Mouse (Mus musculus) thymus, postnatal 4 days (tissue): Measurements from ENCODE around the gene Usp42.

ENCODE experiments used
- DNase-seq: peaks from one replicate; pipeline ENCODE4 v3.0.0; 2021

Usp42 gene

DNA sequence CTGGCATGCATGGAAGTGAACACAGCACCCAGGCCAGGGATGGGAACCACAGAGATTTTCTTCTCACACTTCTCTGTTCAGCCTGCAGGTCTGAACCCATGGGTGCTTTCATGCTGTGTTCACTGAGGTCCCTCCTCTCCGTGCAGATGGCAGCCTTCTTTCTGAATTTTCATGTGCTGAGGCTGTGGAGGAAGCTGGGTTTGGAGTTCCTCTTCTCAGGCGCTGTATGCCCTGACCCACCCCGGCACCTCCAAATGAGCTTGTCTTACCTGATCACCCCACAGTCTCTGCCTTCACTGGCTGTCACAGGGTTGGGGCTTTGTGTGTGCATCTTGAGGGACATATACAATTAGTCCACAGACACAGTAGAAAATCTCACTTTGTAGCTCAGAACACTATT, 44.5 kb downstream of the Usp42 start:
- DNase-seq = no peak

DNA sequence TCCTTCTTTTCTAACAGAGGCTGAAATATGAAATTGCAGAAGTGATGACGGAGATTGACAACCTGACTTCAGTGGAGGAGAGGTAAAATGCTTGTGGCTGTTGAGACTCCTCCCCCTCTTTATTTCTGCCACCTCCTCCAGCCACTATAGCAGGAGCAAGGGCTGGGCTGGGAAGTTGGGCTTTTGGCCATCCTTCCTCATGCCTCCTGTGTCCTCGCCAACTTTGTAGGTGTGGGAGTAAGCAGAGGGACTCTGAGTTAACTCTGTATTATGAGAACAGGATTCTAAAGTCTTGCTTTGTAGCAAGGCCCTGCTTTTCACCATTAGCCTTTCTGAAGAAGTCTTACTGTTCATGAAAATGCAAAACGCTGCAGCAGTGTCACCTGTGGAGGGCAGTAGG, 45.6 kb downstream of the Usp42 start:
- no peak for DNase-seq

DNA sequence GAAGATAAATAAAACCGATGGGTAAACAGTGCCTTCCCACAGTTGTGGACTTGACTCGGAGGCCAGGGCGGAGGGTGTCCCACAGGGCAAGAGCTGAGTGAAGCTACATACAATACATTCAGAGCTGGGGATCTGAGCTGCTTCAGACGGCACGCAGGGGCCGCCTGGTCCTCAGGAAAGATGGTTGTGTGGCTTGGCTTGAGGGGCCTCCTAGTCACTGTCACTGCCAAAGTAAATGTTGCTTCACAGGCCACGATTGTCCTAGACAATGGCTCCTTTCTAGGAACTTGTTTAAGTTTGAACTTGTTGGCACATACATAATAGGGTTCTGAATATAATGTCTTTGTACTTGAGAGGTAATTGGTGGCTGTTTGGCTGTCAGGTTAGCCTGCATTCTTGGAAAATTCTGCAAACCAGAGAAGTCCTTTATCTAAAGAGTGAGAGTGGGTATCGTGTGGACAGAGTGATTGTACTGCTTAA, 47.1 kb downstream of the Usp42 start:
- DNase-seq = no peak

DNA sequence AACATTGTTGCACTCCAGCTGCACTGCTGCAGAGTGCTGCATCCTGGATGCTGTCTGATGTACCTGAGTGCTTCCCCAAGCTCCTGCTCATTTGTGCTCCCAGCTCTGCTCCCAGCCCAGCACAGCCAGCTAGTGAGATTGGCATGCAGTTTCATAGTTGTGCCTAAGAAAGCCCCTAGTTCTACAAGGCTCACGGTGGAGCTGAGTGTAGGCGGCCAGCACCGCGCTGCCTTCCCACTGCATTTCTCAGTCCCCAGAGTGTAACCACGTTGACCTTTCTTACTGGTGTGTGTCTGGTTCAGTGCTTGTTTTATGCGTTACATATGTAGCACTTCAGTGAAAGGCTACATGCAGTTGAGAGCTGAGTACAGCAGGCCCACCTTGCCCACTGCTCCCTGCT, 48.4 kb downstream of the Usp42 start:
- no peak for DNase-seq

DNA sequence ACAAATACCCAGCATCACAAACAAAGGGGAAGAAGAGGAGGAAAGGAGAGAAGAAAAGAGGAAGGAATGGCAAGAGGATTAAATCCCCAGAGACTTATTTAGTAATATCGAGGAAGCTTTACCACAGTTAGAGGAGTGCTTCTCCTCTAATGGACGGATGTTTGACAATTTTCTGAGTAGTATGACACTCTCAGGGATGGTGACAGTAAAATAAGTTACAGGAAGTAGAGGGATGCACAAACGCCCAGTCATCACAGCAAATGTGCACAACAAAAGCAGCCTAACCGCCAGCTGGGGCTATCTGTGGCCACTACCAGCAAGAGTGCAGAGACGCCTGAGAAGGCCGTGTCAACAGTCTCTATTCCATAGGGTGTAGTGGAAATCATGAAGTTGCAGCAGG, 52.4 kb downstream of the Usp42 start:
- DNase-seq = no peak

DNA sequence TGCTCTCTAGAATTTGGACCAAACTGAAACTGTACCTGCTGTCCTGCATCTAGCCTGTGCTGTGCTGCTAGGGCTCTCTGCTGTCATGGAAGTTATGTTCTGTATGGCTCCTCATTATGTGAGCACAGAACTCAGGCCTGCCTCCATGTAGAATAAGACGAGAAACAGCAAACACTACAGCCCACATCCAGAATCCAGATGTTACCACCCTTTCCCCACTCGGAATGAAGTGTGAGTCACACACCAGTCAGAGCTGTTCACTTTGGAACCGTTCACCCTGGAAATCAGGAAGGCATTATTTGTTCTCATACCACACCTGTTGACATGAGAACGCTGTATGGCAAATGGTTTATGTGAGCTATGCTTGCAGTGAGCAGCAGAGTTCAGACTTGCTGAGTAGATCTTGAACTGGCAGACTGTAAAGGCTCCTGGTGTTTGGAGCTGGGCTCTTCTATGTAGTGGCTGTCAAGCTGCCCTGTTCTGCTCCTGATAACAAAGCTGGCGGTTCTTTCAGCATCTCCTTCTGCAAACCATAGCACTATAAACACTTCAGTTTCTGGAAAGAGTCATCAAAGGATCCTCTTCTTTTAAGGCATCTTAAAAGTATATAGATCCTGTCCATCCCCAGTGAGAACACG, 53.3 kb downstream of the Usp42 start:
- DNase-seq = no peak

DNA sequence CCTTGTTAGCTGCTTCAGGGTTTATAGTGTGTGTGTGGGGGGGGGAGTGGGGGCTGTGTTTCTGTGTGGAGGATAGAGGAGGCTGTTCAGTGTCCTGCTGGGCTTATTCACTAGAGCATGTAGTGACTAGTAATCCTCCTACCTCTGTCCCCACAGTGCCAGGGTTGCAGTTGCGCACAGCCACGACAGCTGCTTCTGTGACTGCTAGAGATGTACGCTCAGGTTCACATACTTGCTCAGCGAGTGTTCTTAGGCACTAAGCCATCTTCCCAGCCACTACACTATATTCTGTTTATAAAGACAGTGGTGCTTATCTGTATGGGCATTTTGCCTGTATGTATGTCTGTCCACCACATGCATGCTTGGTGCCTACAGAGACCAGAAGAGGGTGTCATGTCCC, 54.7 kb downstream of the Usp42 start:
- no peak for DNase-seq

DNA sequence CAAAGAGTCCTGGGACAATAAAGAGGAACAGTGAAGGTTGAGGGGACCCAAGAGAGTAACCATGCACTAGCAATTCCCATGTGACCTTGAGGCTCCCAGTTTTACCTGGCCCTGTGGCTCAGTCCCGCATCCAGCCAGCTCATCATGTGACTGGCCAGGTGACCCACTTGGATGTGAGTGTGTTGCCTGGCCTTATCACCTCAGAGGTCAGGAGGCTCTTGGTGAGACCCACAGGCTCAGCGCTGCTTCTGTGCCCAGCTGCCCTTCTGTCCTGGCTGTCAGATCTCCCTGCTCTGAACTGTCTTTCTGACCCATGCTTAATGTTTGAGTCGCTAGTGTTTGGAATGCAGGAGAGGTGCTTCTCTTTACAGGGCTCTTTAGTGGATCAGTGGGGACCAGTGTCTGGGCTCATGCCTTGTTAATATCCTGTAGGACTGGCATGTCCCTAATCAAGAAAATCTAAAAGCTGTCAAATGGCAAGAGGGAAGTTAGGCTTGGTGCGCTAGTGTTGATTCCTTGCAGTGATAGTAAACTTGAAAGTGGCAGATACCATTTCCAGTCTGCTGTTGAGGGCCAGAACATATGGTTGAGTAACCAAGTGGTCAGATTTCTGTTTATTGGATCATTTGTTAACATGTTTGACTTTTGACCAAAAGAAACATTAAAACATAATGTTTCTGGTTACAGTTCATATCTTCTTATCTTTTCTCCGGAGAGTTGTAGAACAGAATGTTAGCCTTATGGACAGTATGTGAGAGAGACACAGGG, 55.7 kb downstream of the Usp42 start:
- DNase-seq = no peak

DNA sequence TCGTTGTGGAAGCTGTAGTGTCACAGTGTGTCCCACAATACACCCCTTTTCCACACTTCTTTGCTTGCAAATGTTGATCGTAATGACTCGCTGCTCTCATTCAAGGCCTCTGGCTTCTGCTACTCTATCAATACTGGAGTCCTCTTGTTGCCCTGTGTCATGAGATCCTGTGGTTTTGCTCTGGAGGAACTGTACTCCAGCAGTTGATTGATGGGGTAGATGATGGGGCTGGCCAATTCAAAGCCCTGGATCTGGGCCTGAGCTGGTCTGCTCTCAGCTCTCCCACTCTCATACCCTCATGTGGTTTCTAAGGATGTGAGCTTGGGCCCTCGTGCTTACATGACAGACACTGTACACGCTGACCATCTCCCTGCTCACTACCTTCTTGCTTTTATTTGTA, 57.5 kb downstream of the Usp42 start:
- no peak for DNase-seq

DNA sequence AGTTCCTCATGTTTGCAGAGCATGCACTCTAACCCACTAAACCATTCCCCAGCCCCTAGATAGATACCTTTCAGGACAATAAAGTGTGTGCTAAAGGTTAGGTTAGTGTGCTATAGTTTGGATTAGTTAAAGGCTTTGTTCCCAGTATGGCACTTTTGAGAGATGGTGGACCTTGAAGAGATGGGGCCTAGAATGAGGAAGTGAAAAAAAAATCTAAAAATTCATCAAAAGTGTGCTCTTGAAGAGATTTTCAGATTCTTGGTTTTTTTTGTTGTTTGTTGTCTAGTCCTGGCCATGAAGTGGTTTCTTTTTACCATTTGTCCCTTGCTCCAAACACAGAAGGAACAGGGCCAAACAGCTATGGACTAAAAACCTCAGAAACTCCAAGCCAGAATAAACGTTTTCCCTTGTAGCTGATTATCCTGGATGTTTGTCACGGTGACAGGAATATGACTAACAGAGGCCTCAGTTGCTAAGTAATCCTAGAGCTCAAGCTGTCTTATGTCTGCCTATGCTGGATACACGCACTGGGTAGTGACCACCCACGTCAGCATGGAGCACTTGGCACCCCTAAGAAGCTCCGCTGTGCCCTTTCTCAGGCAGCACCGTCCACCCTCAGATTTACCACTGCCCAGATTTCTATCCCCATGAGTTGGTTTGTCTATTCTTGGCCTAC, 61.2 kb downstream of the Usp42 start:
- DNase-seq = no peak

DNA sequence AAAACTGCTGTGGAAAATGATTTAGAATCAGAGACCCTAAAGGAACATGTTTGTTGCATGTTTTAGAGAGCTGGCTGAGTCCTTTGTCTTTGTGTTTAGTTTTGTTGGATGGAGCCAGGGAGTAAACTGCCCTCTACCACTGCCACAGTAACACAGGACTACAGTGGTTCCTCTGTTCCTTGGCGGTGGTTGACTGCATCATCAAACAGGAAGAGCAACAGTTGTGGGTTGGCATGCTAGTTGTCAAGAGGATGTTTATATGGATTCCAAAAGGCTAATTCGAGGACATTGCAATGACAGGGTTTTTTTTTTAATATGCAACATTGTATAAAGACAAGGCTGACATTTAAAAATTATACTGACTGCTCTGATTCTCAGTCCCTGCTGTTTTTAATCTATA, 62.2 kb downstream of the Usp42 start:
- no peak for DNase-seq

DNA sequence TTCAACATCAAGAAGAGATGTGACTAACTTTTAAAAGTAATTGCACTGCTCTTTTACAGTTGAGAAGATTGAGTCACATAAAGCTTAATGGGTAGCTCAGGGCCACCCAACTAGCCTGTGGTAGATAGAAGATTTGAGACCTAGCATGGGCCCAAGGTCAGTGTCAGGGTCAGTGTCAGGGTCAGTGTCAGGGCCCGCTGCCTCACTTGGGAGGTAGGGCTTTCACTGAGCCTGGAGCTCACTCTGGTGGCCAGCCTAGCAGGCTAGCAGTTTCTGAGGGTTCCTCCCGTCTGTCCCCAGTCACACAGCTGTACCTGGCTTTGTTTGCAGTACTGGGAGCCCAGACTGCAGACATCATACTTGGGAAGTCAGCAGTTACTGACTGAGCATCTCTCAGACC, 62.7 kb downstream of the Usp42 start:
- no peak for DNase-seq

DNA sequence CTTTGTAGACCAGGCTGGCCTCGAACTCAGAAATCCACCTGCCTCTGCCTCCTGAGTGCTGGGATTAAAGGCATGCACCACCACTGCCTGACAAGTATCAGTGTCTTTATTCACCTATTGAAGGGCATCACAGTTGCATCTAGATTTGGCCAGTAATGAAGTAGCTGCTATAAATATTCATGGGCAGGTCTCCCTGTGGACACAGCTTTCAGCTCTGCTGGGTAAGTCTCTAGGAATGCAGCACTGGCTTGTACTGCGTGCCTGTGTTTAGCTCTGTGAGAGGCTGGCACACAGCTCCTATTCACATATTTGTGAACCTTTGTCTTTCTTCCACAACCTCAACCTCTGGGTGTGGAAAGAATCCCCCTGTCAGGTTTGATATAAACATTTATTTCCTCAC, 63.2 kb downstream of the Usp42 start:
- no peak for DNase-seq

DNA sequence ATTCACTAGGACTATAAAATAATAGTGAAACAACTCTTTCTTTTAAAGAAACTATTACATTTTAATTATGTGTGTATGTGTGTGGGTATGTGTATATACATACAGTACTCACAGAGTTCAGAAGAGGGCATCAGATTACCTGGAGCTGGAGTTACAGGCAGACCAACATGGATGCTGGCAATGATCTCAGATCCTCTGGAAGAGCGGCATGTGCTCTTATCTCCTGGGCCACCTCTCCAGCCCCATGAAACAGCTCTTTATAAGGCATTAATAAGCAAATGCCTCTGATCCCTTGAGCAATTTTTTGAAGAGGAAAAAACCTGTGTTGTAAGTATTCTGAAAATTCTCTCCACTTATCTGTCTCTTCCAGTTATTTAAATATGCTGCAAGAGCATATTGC, 66.1 kb downstream of the Usp42 start:
- DNase-seq = no peak

DNA sequence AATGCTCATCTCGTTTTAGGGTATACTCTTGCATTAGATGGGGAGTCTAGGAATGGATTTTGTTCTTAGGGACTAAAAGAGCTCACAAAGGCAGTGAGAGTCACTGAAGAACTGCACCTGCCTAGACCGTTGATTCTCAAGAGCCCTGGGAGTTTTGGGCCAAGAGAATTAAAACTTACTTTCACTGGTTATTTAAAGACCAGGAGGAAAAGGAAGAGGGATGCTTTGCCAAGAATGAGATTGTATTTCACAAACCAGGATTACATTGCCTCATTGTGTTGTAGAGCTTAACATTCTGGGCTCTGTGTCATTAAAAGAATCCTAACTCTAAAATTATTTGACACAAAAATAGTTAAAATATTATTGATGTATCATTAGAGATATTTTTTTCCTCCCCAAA, 66.5 kb downstream of the Usp42 start:
- DNase-seq = no peak

DNA sequence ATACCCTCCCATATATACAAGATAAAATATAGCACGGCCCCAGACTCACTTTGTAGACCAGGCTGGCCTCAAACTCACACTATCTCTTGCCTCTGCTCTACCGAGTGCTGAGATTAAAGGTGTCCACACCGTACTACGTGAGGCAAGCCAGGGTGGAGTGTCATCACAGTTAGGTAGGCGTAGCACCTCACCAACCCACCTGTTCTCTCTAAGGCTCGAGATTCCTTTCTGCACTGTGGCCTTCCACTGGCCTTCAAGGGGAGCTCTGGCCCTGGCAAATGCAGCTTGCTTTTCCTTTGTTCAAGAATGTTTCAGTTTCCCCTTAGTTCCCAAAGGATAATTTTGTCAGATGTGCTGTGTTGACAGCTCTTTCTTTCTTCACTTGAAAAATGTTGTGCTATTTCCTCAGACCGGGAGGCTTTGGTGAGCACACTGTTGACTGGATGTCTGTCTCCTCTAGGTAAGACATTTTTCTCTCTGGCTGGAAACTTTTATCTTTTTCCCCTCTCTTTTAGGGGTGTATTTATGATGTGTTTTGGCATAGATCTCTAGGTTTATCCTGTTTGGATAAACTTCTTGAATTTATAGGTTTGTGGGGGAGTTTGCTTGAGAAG, 68.9 kb downstream of the Usp42 start:
- DNase-seq = no peak
